14 mouse cellular contexts compared by ENCODE assay signal in genomic region chr15:79928736-79929135, GRCm38 (mm10). TPM values are rescaled to one million over a fixed set of nuclear protein-coding genes. Genes with fewer than 3 reads are reported as not detected.
DNase-seq lines count a peak whose midpoint lies in the region; ATAC-seq and TF ChIP-seq lines count a peak whose summit lies in the region.
"Had no signal": no experiment of that assay in that cellular context is flagged by ENCODE, and none has a peak within 500 bp of the region (broad histone marks: within the 10 kb centered on the region; RNA-seq: fewer than 3 reads in every experiment).

No protein-coding gene starts in this region.

- no peak for TF ChIP-seq EP300 in MEL (IDR thresholded peaks at IDR 0.05; ENCODE audit: low read depth in 1 of 2, low read length in 2 of 2)
- no peak for TF ChIP-seq EP300 in liver, embryonic 14.5 days (IDR thresholded peaks at IDR 0.05; ENCODE audit: low read depth)

- H3K27ac ChIP-seq in heart, embryonic 12.5 days (ENCODE audit: poor library complexity, severe bottlenecking): no peak overlapping the region
- peak overlapping the region; percentile 84 for H3K27ac ChIP-seq in MEL (ENCODE audit: control insufficient read depth, low read depth, low read length)
- peak overlapping the region; percentile 97 for H3K27ac ChIP-seq in liver, embryonic 14.5 days
- H3K27ac ChIP-seq: forebrain, embryonic 12.5 days had no signal

- H3K4me3 ChIP-seq in heart, embryonic 12.5 days: no peak overlapping the region
- H3K4me3 ChIP-seq in megakaryocyte, embryonic 14.5 days (replicated peaks): peak overlapping the region; percentile 23
- no peak overlapping the region; a peak in 1 of 4 replicates for H3K4me3 ChIP-seq in MEL (ENCODE audit: control insufficient read depth in 1 of 2, insufficient read depth in 1 of 2, low read depth in 2 of 2, low read length in 2 of 2)
- H3K4me3 ChIP-seq in liver, embryonic 14.5 days (ENCODE audit: insufficient read depth in 1 of 2, low read depth in 2 of 2, low read length in 2 of 2): peak overlapping the region in 1 of 2 experiments; percentile 63; a peak in 2 of 4 replicates

- no peak for DNase-seq in heart, adult 9 months (ENCODE audit: low spot score in 2 of 2)
- DNase-seq in MEL (ENCODE audit: low read depth, low spot score): peak; percentile 54
- no peak for DNase-seq in liver, embryonic 14.5 days (ENCODE audit: low read depth in 3 of 3, low spot score in 3 of 3)
- no peak for DNase-seq in left cerebral cortex, adult 8-10 months (ENCODE audit: low spot score in 2 of 2)
- DNase-seq: adrenal gland, postnatal 14 days; lung, embryonic 14.5 days had no signal

- H3K9ac ChIP-seq in heart, embryonic 12.5 days: no peak overlapping the region
- H3K9ac ChIP-seq in MEL (ENCODE audit: control insufficient read depth, low read depth, low read length, poor library complexity, severe bottlenecking): peak overlapping the region; percentile 72
- peak overlapping the region; percentile 84 for H3K9ac ChIP-seq in liver, embryonic 14.5 days (replicated peaks)

- H3K4me1 ChIP-seq in heart, embryonic 12.5 days (replicated peaks): peaks cover 16% of the 10 kb centered on the region
- peaks cover 49% of the 10 kb centered on the region for H3K4me1 ChIP-seq in megakaryocyte, embryonic 14.5 days
- H3K4me1 ChIP-seq in MEL (ENCODE audit: control insufficient read depth in 1 of 2, insufficient read depth in 2 of 2, low read length in 2 of 2): peaks cover 11 to 28% of the 10 kb centered on the region in 2 experiments
- peaks cover 27 to 28% of the 10 kb centered on the region in 2 experiments for H3K4me1 ChIP-seq in liver, embryonic 14.5 days (replicated peaks; ENCODE audit: control insufficient read depth in 2 of 2, insufficient read depth in 2 of 2, low read length in 1 of 2)

- 0 out of 2 replicates have a peak overlapping the region, but pooled peaks have one; percentile 69 for H3K4me2 ChIP-seq in heart, embryonic 12.5 days
- H3K4me2 ChIP-seq in liver, embryonic 14.5 days (ENCODE audit: low read depth): peak overlapping the region; percentile 96

- H3K9me3 ChIP-seq in heart, embryonic 12.5 days (replicated peaks): no peaks in the 10 kb centered on the region
- H3K9me3 ChIP-seq in megakaryocyte, embryonic 14.5 days: no peaks in the 10 kb centered on the region
- H3K9me3 ChIP-seq in MEL (replicated peaks; ENCODE audit: insufficient read depth, low read length): no peaks in the 10 kb centered on the region
- H3K9me3 ChIP-seq in liver, embryonic 14.5 days (ENCODE audit: control insufficient read depth, low read length): no peaks in the 10 kb centered on the region
- H3K9me3 ChIP-seq: embryonic facial prominence, embryonic 13.5 days; forebrain, embryonic 12.5 days; kidney, embryonic 15.5 days had no signal

- no peaks in the 10 kb centered on the region for H3K36me3 ChIP-seq in heart, embryonic 12.5 days
- H3K36me3 ChIP-seq in megakaryocyte, embryonic 14.5 days (replicated peaks; ENCODE audit: low read length): peaks cover 34% of the 10 kb centered on the region
- H3K36me3 ChIP-seq in MEL (ENCODE audit: control insufficient read depth in 1 of 2, insufficient read depth in 2 of 2, low read length in 2 of 2): peaks cover 0 to 9% of the 10 kb centered on the region in 2 experiments; a peak in 2 of 4 replicates
- H3K36me3 ChIP-seq in liver, embryonic 14.5 days (replicated peaks; ENCODE audit: control insufficient read depth, insufficient read depth, low read depth): no peaks in the 10 kb centered on the region
- H3K36me3 ChIP-seq: embryonic facial prominence, embryonic 13.5 days; forebrain, embryonic 12.5 days; kidney, embryonic 15.5 days had no signal

- no peak for TF ChIP-seq RAD21 in MEL (IDR thresholded peaks at IDR 0.05; ENCODE audit: low read depth, low read length)

- no peak for ATAC-seq in heart, embryonic 12.5 days (ENCODE audit: insufficient number of reproducible peaks, low FRiP score)
- no peak for ATAC-seq in megakaryocyte, adult 5-6 weeks (ENCODE audit: poor library complexity, severe bottlenecking)
- no peak for ATAC-seq in liver, embryonic 14.5 days (ENCODE audit: insufficient read depth)
- ATAC-seq in activated CD4-positive, CD25-positive, alpha-beta regulatory T cell, adult 4 months: no peak
- ATAC-seq: hindbrain, postnatal 0 days had no signal

- H3K27me3 ChIP-seq in heart, embryonic 12.5 days (replicated peaks): peaks cover 43% of the 10 kb centered on the region
- H3K27me3 ChIP-seq in megakaryocyte, embryonic 14.5 days (replicated peaks): peaks cover 38% of the 10 kb centered on the region
- no peaks in the 10 kb centered on the region for H3K27me3 ChIP-seq in MEL (ENCODE audit: control insufficient read depth in 1 of 2, insufficient read depth in 2 of 2, low read length in 2 of 2)
- H3K27me3 ChIP-seq in liver, embryonic 14.5 days (ENCODE audit: control insufficient read depth, insufficient read depth, low read length): peaks cover 17% of the 10 kb centered on the region

- no peaks in the 10 kb centered on the region; the same call in 1 of the 2 replicates for H3K79me2 ChIP-seq in MEL (ENCODE audit: control insufficient read depth, insufficient read depth, low read length, poor library complexity)

- no peak for TF ChIP-seq CTCF in MEL (IDR thresholded peaks at IDR 0.05 in 2 of 3, conservative IDR thresholded peaks at IDR 0.05 in 1 of 3; ENCODE audit: control insufficient read depth in 1 of 3, insufficient read depth in 1 of 3, low read depth in 2 of 3, low read length in 3 of 3, poor library complexity in 1 of 3, severe bottlenecking in 1 of 3)
- no peak for TF ChIP-seq CTCF in liver, embryonic 14.5 days (IDR thresholded peaks at IDR 0.05; ENCODE audit: low read depth)

- 70% methylated on average over 2 of the region's 2 CpGs for WGBS in heart, embryonic 12.5 days
- 53% methylated on average over 2 of the region's 2 CpGs for WGBS in liver, embryonic 14.5 days (ENCODE audit: insufficient replicate concordance)

- TF ChIP-seq POLR2A in MEL (IDR thresholded peaks at IDR 0.05; ENCODE audit: control insufficient read depth in 1 of 2, insufficient read depth in 1 of 2, low read depth in 1 of 2, low read length in 2 of 2, poor library complexity in 1 of 2): no peak

TF ChIP-seq in MEL, 35 proteins besides CTCF, POLR2A, EP300 and RAD21:
- TF ChIP-seq ETS1 (IDR thresholded peaks at IDR 0.05; ENCODE audit: low read depth, low read length): no peak
- TF ChIP-seq SMC3 (IDR thresholded peaks at IDR 0.05; ENCODE audit: low read depth, low read length): no peak
- no peak for TF ChIP-seq ZKSCAN1 (IDR thresholded peaks at IDR 0.05; ENCODE audit: low read depth, low read length)
- TF ChIP-seq RCOR1 (IDR thresholded peaks at IDR 0.05; ENCODE audit: low read depth, low read length): no peak
- TF ChIP-seq BHLHE40 (IDR thresholded peaks at IDR 0.05; ENCODE audit: borderline replicate concordance, low read depth, low read length): no peak
- TF ChIP-seq NELFE (IDR thresholded peaks at IDR 0.05; ENCODE audit: low read depth, low read length): no peak

RNA-seq across cellular contexts. Expression of gene Apobec3, which starts 37.3 kb away (rescaled TPM):
- 11.2 and 12.2 TPM in 2 replicates for polyA plus RNA-seq in heart, embryonic 12.5 days (2016; fragmentation: Nextera tagmentation; extraction: Ambion mirVana)
- polyA plus RNA-seq in megakaryocyte, embryonic 14.5 days (2012; ENCODE audit: insufficient read depth, low replicate concordance): 0.81 and 1.1 TPM in 2 replicates
- 129 and 148 TPM in 2 replicates for total RNA-seq in megakaryocyte, adult 5-6 weeks (2015)
- 124 and 125 TPM in 2 replicates for total RNA-seq in megakaryocyte, adult 5-6 weeks (2017)
- total RNA-seq in MEL (2012; rRNA removed): 17.2 and 22.2 TPM in 2 replicates
- 10 to 100 TPM in 1 of 2 experiments, not detected in 1; 38.6 TPM for polyA plus RNA-seq in MEL (2012; ENCODE audit: insufficient read depth in 1 of 2, insufficient read length in 2 of 2, low read depth in 1 of 2, low replicate concordance in 2 of 2, missing spikeins in 1 of 2)
- 23.5 and 29.8 TPM in 2 replicates for polyA plus RNA-seq in liver, embryonic 14.5 days (2012; rRNA removed)
- 34.3 and 35.9 TPM in 2 replicates for polyA plus RNA-seq in liver, embryonic 14.5 days (2014; fragmentation: Nextera tagmentation; extraction: Ambion mirVana)
- 100 to 1,000 TPM; 505 to 519 TPM for polyA plus RNA-seq in activated CD4-positive, CD25-positive, alpha-beta regulatory T cell, adult 4 months (2017; shearing (Covaris generic))
- total RNA-seq in left cerebral cortex, adult 8-10 months (2022): 1 to 10 TPM; 4.3 to 8.1 (median 6.0) TPM

RNA-seq across cellular contexts. Expression of gene Cbx7, which starts 42.2 kb away (rescaled TPM):
- polyA plus RNA-seq in heart, embryonic 12.5 days (2016; fragmentation: Nextera tagmentation; extraction: Ambion mirVana): 1.4 and 1.7 TPM in 2 replicates
- polyA plus RNA-seq in megakaryocyte, embryonic 14.5 days (2012; ENCODE audit: insufficient read depth, low replicate concordance): 2.2 and 5.7 TPM in 2 replicates
- total RNA-seq in megakaryocyte, adult 5-6 weeks (2015): 4.9 and 5.5 TPM in 2 replicates
- 3.9 and 7.0 TPM in 2 replicates for total RNA-seq in megakaryocyte, adult 5-6 weeks (2017)
- 2.9 and 3.7 TPM in 2 replicates for total RNA-seq in MEL (2012; rRNA removed)
- 10 to 100 TPM in 1 of 2 experiments, not detected in 1; 11.1 TPM for polyA plus RNA-seq in MEL (2012; ENCODE audit: insufficient read depth in 1 of 2, insufficient read length in 2 of 2, low read depth in 1 of 2, low replicate concordance in 2 of 2, missing spikeins in 1 of 2)
- polyA plus RNA-seq in liver, embryonic 14.5 days (2012; rRNA removed): 2.5 and 2.6 TPM in 2 replicates
- polyA plus RNA-seq in liver, embryonic 14.5 days (2014; fragmentation: Nextera tagmentation; extraction: Ambion mirVana): 0.62 and 1.3 TPM in 2 replicates
- polyA plus RNA-seq in activated CD4-positive, CD25-positive, alpha-beta regulatory T cell, adult 4 months (2017; shearing (Covaris generic)): 10 to 100 TPM; 21.9 to 30.3 TPM
- total RNA-seq in left cerebral cortex, adult 8-10 months (2022): 10 to 100 TPM; 51.4 to 59.9 (median 55.5) TPM

Comparison
In these comparisons a context has a peak if more than half of its experiments do, and no peak if none do; other contexts are left out.
1. RNA of gene Apobec3, which starts 37.3 kb away (polyA plus RNA-seq): 505 to 519 TPM in activated CD4-positive, CD25-positive, alpha-beta regulatory T cell, adult 4 months; 38.6 TPM in MEL, 23.5 to 35.9 TPM in liver, embryonic 14.5 days, 11.2 to 12.2 TPM in heart, embryonic 12.5 days and 0.81 to 1.1 TPM in megakaryocyte, embryonic 14.5 days; every median in the first group is over 10 times any median in the second.